Mouse (Mus musculus) spleen, adult 12 weeks (tissue): ENCODE results near the gene Lhx6.

Source experiments
- DNase-seq: peaks from one replicate; pipeline ENCODE4 v3.0.0; 2022; ENCODE audit warnings: low spot score

The Lhx6 gene

GRCm38 (mm10) chr2:36093301-36093700, 11.9 kb downstream of the Lhx6 start:
- DNase-seq, result no peak

- no peak for DNase-seq
Observed at GRCm38 (mm10) chr2:36092748-36093147, 12.5 kb downstream of the Lhx6 start.

GRCm38 (mm10) chr2:36090853-36091741, 14.1 kb downstream of the Lhx6 start:
- DNase-seq, result peak; percentile 37

- DNase-seq, result no peak
Observed at GRCm38 (mm10) chr2:36089190-36089589, 16.0 kb downstream of the Lhx6 start.

GRCm38 (mm10) chr2:36085041-36085440, 20.2 kb downstream of the Lhx6 start:
- no peak for DNase-seq

- DNase-seq, result no peak
Observed at GRCm38 (mm10) chr2:36082802-36083580, 22.2 kb downstream of the Lhx6 start.

GRCm38 (mm10) chr2:36081446-36081845, 23.8 kb downstream of the Lhx6 start:
- no peak for DNase-seq

- no peak for DNase-seq
Observed at GRCm38 (mm10) chr2:36077160-36077761, 27.9 kb downstream of the Lhx6 start.

GRCm38 (mm10) chr2:36075210-36075609, 30.0 kb downstream of the Lhx6 start:
- DNase-seq, result no peak

- no peak for DNase-seq
Observed at GRCm38 (mm10) chr2:36073781-36074180, 31.4 kb downstream of the Lhx6 start.

GRCm38 (mm10) chr2:36071660-36072305, 33.4 kb downstream of the Lhx6 start:
- DNase-seq, result no peak

GRCm38 (mm10) chr2:36067132-36067531, 38.1 kb downstream of the Lhx6 start:
- DNase-seq, result no peak

- no peak for DNase-seq
Observed at GRCm38 (mm10) chr2:36061409-36061808, 43.8 kb downstream of the Lhx6 start.

- DNase-seq, result no peak
Observed at GRCm38 (mm10) chr2:36056248-36056647, 49.0 kb downstream of the Lhx6 start.

- DNase-seq, result no peak
Observed at GRCm38 (mm10) chr2:36053249-36053648, 52.0 kb downstream of the Lhx6 start.

GRCm38 (mm10) chr2:36049567-36049954, 55.6 kb downstream of the Lhx6 start:
- DNase-seq, result no peak

- peak; percentile 93 for DNase-seq
Observed at GRCm38 (mm10) chr2:36048748-36049566, 56.3 kb downstream of the Lhx6 start, which contains the start of the genes Ndufa8 and Morn5. Ndufa8 (minus strand) TSS chr2:36049406. Morn5 (plus strand) TSS chr2:36049458.

- DNase-seq, result no peak
Observed at GRCm38 (mm10) chr2:36048164-36048563, 57.0 kb downstream of the Lhx6 start.

GRCm38 (mm10) chr2:36040872-36041271, 64.3 kb downstream of the Lhx6 start:
- no peak for DNase-seq

GRCm38 (mm10) chr2:36039297-36039985, 65.8 kb downstream of the Lhx6 start:
- DNase-seq, result no peak
